Mouse (Mus musculus): ENCODE data around the gene Fgfr2.

DNA sequence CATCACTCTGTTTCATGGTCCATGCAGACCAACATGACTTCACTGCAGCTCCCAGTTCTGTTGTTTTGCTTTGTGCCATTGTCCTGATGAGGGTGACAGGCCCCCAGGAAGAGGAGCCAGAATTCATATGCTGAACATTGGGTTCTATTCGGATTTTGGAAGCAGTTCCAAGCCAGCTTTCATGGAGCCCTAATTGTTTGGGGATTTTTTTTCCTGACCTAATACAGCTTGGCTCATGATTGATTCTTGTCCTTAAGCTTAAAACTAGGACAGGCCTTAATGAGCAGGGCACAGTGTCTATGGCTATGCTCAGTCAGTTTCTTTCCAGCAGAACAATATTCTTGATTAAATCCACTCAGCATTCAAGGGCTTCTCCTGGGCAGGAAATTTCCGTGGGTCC is 2204.9 kb downstream of the Fgfr2 start:
- no peak for TF ChIP-seq POLR2A (IDR thresholded peaks at IDR 0.05; ENCODE audit: insufficient read length, low read depth)
- TF ChIP-seq TCF12 (IDR thresholded peaks at IDR 0.05; ENCODE audit: insufficient read depth, poor library complexity, severe bottlenecking): no peak
- TF ChIP-seq SRF (IDR thresholded peaks at IDR 0.05; ENCODE audit: control insufficient read depth, insufficient read length, low read depth): no peak
- TF ChIP-seq USF1 (IDR thresholded peaks at IDR 0.05; ENCODE audit: low read depth): no peak
- TF ChIP-seq MAX (IDR thresholded peaks at IDR 0.05; ENCODE audit: low read depth): no peak
- no peak for TF ChIP-seq E2F4 (IDR thresholded peaks at IDR 0.05; ENCODE audit: insufficient read depth)
